ENCODE assay signal across 9 mouse cellular contexts in genomic region chr6:96000011-96000476, GRCm38 (mm10).
DNase-seq lines count a peak whose midpoint lies in the region.
"Had no signal": no experiment of that assay in that cellular context is flagged by ENCODE, and none has a peak within 500 bp of the region (broad histone marks: within the 10 kb centered on the region; RNA-seq: fewer than 3 reads in every experiment).

No protein-coding gene starts in this region.

- DNase-seq in left cerebral cortex, adult 18-20 months (ENCODE audit: low spot score in 2 of 2) = peak; percentile 23 to 38
- DNase-seq in left cerebral cortex, postnatal 4 days = no peak
- DNase-seq in frontal cortex, postnatal 10 days (ENCODE audit: low spot score in 2 of 2) = peak; percentile 13 to 17
- peak; percentile 35 to 56 for DNase-seq in left cerebral cortex, postnatal 14 days (ENCODE audit: low spot score in 2 of 2)
- DNase-seq in right cerebral cortex, postnatal 10 days (ENCODE audit: low spot score in 2 of 2) = peak; percentile 63 to 76
- DNase-seq in testis, postnatal 14 days (ENCODE audit: low spot score) = no peak
- no peak for DNase-seq in embryo, embryonic 10 days (ENCODE audit: low spot score)
- DNase-seq in c-Kit-positive CD71-positive TER-119-positive erythroid progenitor cells, embryonic 14.5 days (ENCODE audit: low spot score) = no peak
- DNase-seq: gastrocnemius, postnatal 36 days had no signal

- intact Hi-C loops in left cerebral cortex, postnatal 4 days (cut with DNase I) = no loop called here
- intact Hi-C loops in left cerebral cortex, postnatal 14 days (cut with DNase I) = no loop called here

Comparison
In these comparisons a context has a peak if more than half of its experiments do, and no peak if none do; other contexts are left out.
1. DNase-seq: peak in left cerebral cortex, adult 18-20 months (2 of 2), frontal cortex, postnatal 10 days (2 of 2), left cerebral cortex, postnatal 14 days (2 of 2) and right cerebral cortex, postnatal 10 days (2 of 2); none in left cerebral cortex, postnatal 4 days (single experiment), testis, postnatal 14 days (single experiment), embryo, embryonic 10 days (single experiment) and c-Kit-positive CD71-positive TER-119-positive erythroid progenitor cells, embryonic 14.5 days (single experiment).